In genomic region chr12:88472832-88473231, GRCm38 (mm10) we compare ENCODE assay signal across 19 mouse cellular contexts.
"Had no signal": no experiment of that assay in that cellular context is flagged by ENCODE, and none has a peak within 500 bp of the region (broad histone marks: within the 10 kb centered on the region; RNA-seq: fewer than 3 reads in every experiment).

No protein-coding gene starts in this region.

- H3K36me3 ChIP-seq: lung, embryonic 15.5 days; midbrain, embryonic 10.5 days; midbrain, embryonic 12.5 days; neural tube, embryonic 13.5 days; neural tube, embryonic 15.5 days; stomach, embryonic 15.5 days had no signal

- H3K4me3 ChIP-seq: lung, embryonic 15.5 days; midbrain, embryonic 10.5 days; midbrain, embryonic 12.5 days; myocyte; neural tube, embryonic 13.5 days; neural tube, embryonic 15.5 days; stomach, embryonic 15.5 days had no signal

- H3K27ac ChIP-seq: lung, embryonic 15.5 days; midbrain, embryonic 10.5 days; midbrain, embryonic 12.5 days; neural tube, embryonic 13.5 days; neural tube, embryonic 15.5 days; stomach, embryonic 15.5 days; stomach, postnatal 0 days had no signal

- H3K9me3 ChIP-seq: lung, embryonic 15.5 days; midbrain, embryonic 10.5 days; midbrain, embryonic 12.5 days; neural tube, embryonic 13.5 days; neural tube, embryonic 15.5 days; stomach, embryonic 15.5 days had no signal

- DNase-seq: liver, postnatal 0 days; lung, adult 2 months; lung, postnatal 14 days; lung, postnatal 4 days; midbrain, embryonic 14.5 days; right cerebral cortex, postnatal 14 days; thymus, adult 2 months; thymus, postnatal 25 days; thymus, postnatal 4 days had no signal

- H3K27me3 ChIP-seq: lung, embryonic 15.5 days; midbrain, embryonic 12.5 days; neural tube, embryonic 13.5 days; neural tube, embryonic 15.5 days; stomach, embryonic 15.5 days had no signal

- ATAC-seq: liver, postnatal 0 days; lung, postnatal 0 days; midbrain, embryonic 16.5 days had no signal

- H3K4me2 ChIP-seq: lung, embryonic 15.5 days; midbrain, embryonic 12.5 days; neural tube, embryonic 13.5 days; neural tube, embryonic 15.5 days; stomach, embryonic 15.5 days had no signal

- H3K4me1 ChIP-seq: lung, embryonic 15.5 days; midbrain, embryonic 10.5 days; midbrain, embryonic 12.5 days; neural tube, embryonic 13.5 days; neural tube, embryonic 15.5 days; stomach, embryonic 15.5 days had no signal

- H3K9ac ChIP-seq: liver, postnatal 0 days; lung, embryonic 15.5 days; midbrain, embryonic 12.5 days; neural tube, embryonic 13.5 days; neural tube, embryonic 15.5 days; stomach, embryonic 15.5 days had no signal
